Comparison of ENCODE assay signal across 9 mouse cellular contexts in genomic region chr2:30720291-30720690, GRCm38 (mm10).
A peak's percentile ranks its signal among the peaks of the same experiment; 100 is the strongest.
DNase-seq lines count a peak whose midpoint lies in the region; ATAC-seq and TF ChIP-seq lines count a peak whose summit lies in the region.
"Had no signal": no experiment of that assay in that cellular context is flagged by ENCODE, and none has a peak within 500 bp of the region (broad histone marks: within the 10 kb centered on the region; RNA-seq: fewer than 3 reads in every experiment).

No protein-coding gene starts in this region.

- peaks cover 5% of the 10 kb centered on the region for H3K27me3 ChIP-seq in megakaryocyte, embryonic 14.5 days (replicated peaks)
- no peaks in the 10 kb centered on the region for H3K27me3 ChIP-seq in limb, embryonic 14.5 days (ENCODE audit: control insufficient read depth, insufficient read depth, low read length)
- no peaks in the 10 kb centered on the region for H3K27me3 ChIP-seq in stomach, postnatal 0 days (ENCODE audit: control insufficient read depth, insufficient read depth, low read length)

- no peaks in the 10 kb centered on the region for H3K36me3 ChIP-seq in megakaryocyte, embryonic 14.5 days (replicated peaks; ENCODE audit: low read length)
- no peaks in the 10 kb centered on the region for H3K36me3 ChIP-seq in limb, embryonic 14.5 days (ENCODE audit: control insufficient read depth, insufficient read depth, low read length)
- no peaks in the 10 kb centered on the region for H3K36me3 ChIP-seq in stomach, postnatal 0 days (ENCODE audit: control insufficient read depth, insufficient read depth, low read length)

- H3K4me1 ChIP-seq in megakaryocyte, embryonic 14.5 days = peaks cover 99% of the 10 kb centered on the region
- H3K4me1 ChIP-seq in limb, embryonic 14.5 days (ENCODE audit: control insufficient read depth, insufficient read depth, low read length) = peaks cover 82% of the 10 kb centered on the region
- H3K4me1 ChIP-seq in stomach, postnatal 0 days (replicated peaks; ENCODE audit: control insufficient read depth, insufficient read depth) = peaks cover 40% of the 10 kb centered on the region

- H3K9ac ChIP-seq in limb, embryonic 14.5 days (ENCODE audit: low read depth, low read length, severe bottlenecking) = peak overlapping the region; percentile 55
- peak overlapping the region; percentile 67 for H3K9ac ChIP-seq in stomach, postnatal 0 days (ENCODE audit: low read length)

- TF ChIP-seq CTCF in stomach, postnatal 0 days (IDR thresholded peaks at IDR 0.05; ENCODE audit: low read depth) = no peak

- no peak for TF ChIP-seq POLR2A in limb, embryonic 14.5 days (IDR thresholded peaks at IDR 0.05; ENCODE audit: borderline replicate concordance, extremely low read depth, insufficient read depth, insufficient read length)

- peak; percentile 58 for DNase-seq in cerebellum, adult 11-12 months
- DNase-seq in limb, embryonic 14.5 days (ENCODE audit: low spot score) = no peak
- DNase-seq in stomach, postnatal 0 days (ENCODE audit: low spot score) = no peak
- no peak for DNase-seq in adrenal gland, postnatal 25 days
- DNase-seq in right cerebral cortex, postnatal 36 days (ENCODE audit: low spot score in 2 of 2) = no peak
- DNase-seq: adrenal gland, adult 8-10 months had no signal

- 36% methylated on average over 5 of the region's 5 CpGs for WGBS in limb, embryonic 14.5 days
- 32% methylated on average over 5 of the region's 5 CpGs for WGBS in stomach, postnatal 0 days

- ATAC-seq in cerebellum, adult (ENCODE audit: insufficient number of reproducible peaks, low FRiP score, low TSS enrichment) = no peak
- ATAC-seq in megakaryocyte, adult 5-6 weeks (ENCODE audit: poor library complexity, severe bottlenecking) = no peak
- ATAC-seq in limb, embryonic 14.5 days (ENCODE audit: low FRiP score, low read depth) = no peak
- no peak for ATAC-seq in stomach, postnatal 0 days (ENCODE audit: low FRiP score, low TSS enrichment)

- H3K27ac ChIP-seq in limb, embryonic 14.5 days (replicated peaks; ENCODE audit: low read depth, low read length) = peak overlapping the region; percentile 97
- peak overlapping the region; percentile 98 for H3K27ac ChIP-seq in stomach, postnatal 0 days (replicated peaks)

- H3K4me2 ChIP-seq in limb, embryonic 14.5 days (replicated peaks; ENCODE audit: low read depth, low read length, severe bottlenecking) = peak overlapping the region; percentile 65
- peak overlapping the region; percentile 60 for H3K4me2 ChIP-seq in stomach, postnatal 0 days (replicated peaks; ENCODE audit: low read depth)

- TF ChIP-seq EP300 in stomach, postnatal 0 days (optimal IDR thresholded peaks at IDR 0.05) = no peak

- peak overlapping the region; percentile 93 for H3K4me3 ChIP-seq in megakaryocyte, embryonic 14.5 days (replicated peaks)
- peak overlapping the region; percentile 29; the same call in 1 of the 2 replicates for H3K4me3 ChIP-seq in limb, embryonic 14.5 days (replicated peaks; ENCODE audit: low read length)
- peak overlapping the region; percentile 28; the same call in 1 of the 2 replicates for H3K4me3 ChIP-seq in stomach, postnatal 0 days (ENCODE audit: low read depth, low read length)

- H3K9me3 ChIP-seq in megakaryocyte, embryonic 14.5 days = no peaks in the 10 kb centered on the region
- H3K9me3 ChIP-seq in limb, embryonic 14.5 days (ENCODE audit: control insufficient read depth, low read length) = no peaks in the 10 kb centered on the region
- no peaks in the 10 kb centered on the region for H3K9me3 ChIP-seq in stomach, postnatal 0 days (ENCODE audit: control insufficient read depth, low read length)

Comparison
In these comparisons a context has a peak if more than half of its experiments do, and no peak if none do; other contexts are left out.
1. H3K4me3 ChIP-seq: peak in every context shown above with its lines; median percentile 93 in megakaryocyte, embryonic 14.5 days; 29 in limb, embryonic 14.5 days; 28 in stomach, postnatal 0 days.